Mouse (Mus musculus): ENCODE results near the gene Bcl2.

DNA sequence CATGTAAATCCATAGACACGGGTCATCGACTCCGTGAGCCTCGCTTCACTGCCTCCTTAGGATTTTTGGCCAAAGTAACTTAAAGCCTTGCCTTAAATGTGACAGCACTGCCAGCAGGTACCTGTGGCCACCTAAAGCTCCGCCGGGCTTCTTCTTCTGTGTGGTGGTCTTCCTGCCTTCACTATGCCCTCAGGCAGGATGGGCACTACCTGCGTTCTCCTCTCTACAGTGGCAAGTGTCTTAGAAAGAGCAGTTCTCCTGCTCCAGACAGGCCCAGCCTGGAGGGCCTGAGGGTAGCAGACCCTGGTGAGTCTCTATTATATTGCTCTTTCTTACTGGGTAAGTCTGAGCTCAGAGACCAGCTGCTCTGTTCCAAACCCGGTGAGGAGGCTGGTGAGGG lies 172.2 kb downstream of the Bcl2 start:
- TF ChIP-seq CTCF (conservative IDR thresholded peaks at IDR 0.05; ENCODE audit: insufficient read depth, insufficient read length, low read depth, low read length) (no peak), POLR2A (IDR thresholded peaks at IDR 0.05; ENCODE audit: low read depth, low read length) (no peak)

All from kidney, adult 2 months (tissue).